Mouse (Mus musculus) embryo, embryonic 9.5 days (tissue): ENCODE measurements around the gene Itpk1.

Source experiments
- DNase-seq: peaks from one replicate; pipeline ENCODE4 v3.0.0-alpha.2; 2017; ENCODE audit errors: extremely low spot score

Gene Itpk1

DNA sequence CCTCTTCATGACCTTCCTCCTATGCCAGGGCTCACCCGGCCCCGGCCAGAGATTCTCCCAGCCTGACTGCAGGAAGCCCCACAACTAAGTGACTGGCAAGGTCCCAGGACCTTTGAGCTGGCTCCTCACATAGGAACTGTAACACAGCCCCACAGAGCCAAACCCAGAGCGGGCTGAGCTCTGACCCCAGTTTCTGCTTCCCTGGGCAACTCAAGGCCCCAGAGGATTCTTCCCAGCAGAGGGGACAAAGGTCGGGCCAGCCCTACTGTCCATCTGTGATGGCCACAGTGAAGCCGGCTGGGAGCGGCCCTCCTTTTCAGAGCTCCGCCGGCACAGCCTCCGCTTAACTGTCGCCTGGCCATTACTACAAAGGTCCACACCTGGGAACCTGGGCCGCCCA, 13.6 kb downstream of the Itpk1 start:
- no peak for DNase-seq

DNA sequence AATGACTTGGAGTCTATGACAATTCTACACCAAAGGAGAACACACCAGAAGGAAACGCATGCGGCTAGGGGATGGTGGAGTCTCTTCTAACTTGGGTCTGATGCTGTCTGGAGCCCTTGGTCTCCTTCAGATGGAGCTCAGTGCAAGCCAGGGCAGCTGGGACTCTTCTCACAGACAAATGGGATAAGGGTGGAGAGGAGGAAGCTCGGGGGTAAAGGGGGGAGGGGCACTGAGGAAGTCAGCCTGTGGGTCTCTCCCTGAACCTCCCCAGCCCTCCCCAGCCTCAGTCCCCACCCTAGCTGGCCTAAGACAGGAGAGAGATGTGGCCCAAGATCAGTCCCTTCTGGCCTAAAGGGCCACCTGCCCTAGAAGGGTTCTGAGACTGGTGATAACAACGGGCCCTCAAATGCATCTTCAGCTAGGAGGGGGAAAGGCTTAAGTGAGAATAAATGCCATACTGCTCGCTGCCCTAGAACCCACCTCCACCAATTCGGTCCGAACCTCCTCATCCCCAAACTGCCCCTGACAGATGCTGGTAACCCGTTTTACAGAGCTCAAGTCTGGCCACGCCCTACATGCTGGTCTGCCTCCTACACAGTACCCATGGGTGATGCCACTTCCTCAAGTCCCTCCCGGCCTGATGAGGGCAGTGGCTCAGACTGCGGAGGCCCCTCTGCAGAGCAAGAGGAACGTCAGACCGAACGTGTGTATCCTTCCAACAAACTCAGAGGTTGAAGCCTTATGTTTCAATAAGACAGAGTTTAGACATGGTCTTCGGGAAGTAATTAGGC, 14.8 kb downstream of the Itpk1 start:
- no peak for DNase-seq

DNA sequence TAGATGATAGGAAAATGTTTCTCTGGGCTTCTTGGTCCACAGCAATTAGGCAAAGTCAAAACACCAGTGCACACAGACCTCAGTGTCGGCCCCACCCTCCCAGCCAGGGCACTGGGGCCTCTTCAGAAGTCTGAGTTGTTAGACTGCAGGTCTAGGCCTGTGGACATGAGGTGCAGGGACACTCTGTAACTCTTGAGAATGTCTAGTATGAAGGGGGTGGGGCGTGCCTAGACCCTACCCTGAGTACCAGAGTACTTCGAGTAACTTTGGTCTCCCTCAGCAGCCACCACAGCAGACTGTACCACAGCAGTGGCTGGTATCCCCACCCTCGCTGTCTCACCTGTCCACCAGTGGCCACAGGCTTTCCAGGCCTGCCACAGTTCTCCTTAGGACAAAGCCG, 18.4 kb downstream of the Itpk1 start:
- DNase-seq: no peak

DNA sequence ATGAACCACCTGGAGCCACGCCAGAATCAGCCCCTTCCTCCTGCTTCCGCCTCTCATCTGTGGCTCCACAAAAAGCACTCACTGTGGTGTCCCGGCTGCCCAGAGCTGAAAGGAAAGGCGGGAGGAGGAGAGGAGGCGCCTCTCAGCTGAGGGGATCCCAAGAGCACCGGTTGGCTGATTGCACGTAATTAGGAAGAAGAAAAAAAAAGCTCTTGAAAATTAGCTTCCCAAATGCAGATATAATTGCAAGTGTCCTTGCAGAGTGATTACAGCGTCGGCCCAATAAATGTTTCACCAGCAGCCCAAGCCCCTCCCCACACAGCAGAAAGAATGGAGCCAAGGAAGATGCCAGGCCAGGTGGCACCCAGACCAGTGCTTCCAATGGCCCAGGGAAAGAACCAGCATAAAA, 19.2 kb downstream of the Itpk1 start:
- no peak for DNase-seq

DNA sequence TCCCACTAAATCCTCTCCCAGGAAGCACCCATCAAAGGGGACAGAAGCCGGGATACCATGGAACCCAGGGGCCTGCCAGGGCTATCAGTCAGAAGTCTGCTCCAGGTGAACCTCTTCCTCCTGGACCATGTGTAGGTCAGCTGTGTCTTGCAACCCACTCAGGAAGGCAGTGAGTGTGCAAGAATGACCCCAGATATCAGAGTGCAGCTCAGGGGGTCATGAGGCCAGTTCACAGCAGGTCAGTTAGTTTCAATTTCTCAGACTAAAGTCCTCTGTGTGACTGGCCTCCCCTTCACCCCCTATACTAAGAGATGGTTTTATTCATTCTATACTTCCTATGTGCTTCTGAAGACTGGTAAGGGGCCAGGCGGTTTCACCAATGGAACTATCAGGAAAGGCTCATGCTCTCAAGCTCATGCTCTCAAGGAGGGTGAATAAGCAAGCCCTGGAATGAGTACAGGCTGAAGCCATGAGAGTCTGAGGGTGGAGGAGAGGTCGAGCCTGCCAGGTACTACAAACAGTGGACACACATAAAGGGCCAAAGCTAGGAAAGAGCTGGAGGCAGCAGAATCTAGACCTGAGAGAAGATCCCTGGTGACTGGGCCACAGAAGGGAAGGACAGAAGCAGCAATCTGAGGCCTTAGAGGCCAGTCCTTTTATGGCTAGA, 19.9 kb downstream of the Itpk1 start:
- DNase-seq: no peak

DNA sequence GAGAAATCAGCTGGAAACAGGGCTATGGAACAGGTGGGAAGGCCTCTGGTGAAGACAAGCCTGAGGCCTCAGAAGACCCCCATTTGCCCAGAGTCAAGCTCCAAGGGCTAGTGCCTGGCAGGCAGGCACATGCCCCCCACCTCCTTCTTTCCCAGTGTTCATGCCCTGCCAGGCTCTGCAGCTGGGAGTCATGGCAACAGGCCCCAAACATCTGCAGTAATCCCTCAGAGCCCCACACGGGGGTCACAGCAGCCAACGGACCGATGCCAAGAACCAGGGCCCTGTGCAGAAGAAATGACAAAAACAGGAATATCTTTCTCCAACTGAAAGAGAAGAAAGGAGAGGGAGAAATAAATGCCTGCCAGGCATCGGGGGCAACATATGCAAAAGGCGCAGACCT, 20.8 kb downstream of the Itpk1 start:
- DNase-seq: no peak

DNA sequence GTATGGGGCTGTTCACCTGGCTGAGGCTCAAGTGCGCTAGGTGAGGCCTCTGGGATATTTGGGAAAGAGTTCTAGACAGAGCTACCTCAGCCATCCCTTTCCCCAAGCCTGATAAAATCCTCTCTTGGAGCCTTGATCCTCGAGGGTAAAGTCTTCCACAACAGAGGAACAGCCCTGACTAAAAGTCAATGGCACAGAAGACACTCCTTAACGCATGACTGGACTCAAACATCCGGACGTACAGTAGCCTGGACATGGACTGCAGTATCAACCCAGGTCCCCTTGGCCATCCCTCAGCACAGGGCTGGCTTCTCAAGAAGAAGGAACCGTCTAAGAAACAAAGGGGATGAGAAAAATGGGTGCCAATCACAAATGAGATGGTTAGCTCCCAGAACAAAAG, 21.3 kb downstream of the Itpk1 start:
- DNase-seq: no peak

DNA sequence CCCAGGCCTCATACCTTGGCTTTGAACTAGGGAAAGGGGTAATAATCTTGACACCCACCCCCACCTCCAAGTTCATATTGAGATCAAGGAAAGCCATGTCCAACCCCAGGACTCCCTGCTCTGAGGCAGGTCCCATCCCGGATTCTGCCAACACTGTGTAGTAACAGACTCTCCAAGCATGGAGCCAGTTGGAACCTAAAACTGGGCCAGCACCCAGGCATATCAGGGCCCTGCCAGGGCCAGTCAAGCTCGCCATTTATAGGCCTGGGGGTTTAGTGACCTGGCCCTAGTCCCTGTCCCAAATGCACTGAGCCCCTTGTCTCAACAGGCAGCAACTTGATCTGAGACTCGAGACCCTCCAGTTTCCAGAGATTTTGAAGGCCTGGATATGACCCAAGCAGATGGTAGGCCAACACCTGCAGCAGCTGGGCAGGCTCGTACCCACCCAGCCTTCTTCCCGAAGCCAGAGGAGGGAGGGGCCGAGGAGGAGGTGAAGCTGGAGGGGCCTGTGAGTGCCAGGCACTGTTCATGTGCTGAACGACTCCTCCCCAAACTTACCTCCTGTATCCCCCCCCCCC, 21.9 kb downstream of the Itpk1 start:
- no peak for DNase-seq

DNA sequence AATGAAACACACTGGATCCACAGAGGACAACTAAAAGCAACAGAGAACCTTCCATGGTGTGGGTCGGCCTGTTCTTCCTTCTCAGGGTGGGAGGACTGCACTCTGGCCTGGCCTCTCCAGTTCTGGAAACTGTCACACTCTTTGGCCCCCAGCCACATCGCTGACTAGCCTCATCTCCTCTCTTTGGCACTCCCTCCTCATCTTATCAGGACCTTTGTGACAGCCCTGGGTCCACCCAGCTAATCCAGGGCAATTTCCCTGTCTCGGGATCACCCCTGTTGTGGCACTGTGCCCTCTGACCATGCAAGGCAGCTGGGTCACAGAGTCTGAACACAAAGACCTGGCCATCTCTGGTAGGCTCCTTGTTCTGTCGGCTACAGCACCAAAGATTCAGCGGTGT, 22.6 kb downstream of the Itpk1 start:
- no peak for DNase-seq

DNA sequence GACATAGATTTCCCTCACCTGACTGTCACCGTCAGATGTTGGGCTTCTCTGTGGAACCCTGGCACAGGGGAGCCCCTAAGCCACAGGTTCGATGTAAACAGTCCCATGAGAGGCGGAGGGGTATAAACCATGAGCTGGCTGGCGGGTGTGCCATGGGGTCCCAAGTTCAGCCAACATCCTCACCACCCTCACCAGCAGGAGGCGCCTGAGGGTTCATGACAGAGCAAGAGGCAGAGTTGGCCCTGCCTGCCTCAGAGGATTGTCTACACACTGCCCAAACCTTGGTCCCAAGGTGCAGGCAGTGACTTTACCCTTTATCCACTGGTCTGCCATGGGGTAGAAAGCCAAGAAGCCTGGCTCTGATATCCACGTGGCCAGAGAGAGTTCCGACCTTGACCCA, 23.1 kb downstream of the Itpk1 start:
- DNase-seq: no peak

DNA sequence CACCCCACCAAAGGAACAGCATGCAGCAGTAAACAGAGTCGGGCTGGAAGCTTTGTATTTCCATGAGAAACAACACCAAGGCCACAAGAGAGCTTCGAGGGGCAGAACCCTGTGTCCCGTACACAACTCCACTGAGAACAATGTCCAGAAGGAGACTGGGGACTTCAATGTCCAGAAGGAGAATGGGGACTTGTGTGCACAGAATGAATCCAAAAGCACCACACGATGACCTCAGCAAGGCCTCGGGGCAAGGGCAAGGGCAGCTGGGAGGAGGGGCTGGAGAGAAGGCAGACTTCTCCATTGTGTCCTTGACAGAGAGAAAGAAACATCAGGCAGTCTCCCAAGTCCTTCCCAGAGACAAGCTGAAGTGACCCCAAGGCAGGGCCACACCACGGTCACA, 25.9 kb downstream of the Itpk1 start:
- no peak for DNase-seq

DNA sequence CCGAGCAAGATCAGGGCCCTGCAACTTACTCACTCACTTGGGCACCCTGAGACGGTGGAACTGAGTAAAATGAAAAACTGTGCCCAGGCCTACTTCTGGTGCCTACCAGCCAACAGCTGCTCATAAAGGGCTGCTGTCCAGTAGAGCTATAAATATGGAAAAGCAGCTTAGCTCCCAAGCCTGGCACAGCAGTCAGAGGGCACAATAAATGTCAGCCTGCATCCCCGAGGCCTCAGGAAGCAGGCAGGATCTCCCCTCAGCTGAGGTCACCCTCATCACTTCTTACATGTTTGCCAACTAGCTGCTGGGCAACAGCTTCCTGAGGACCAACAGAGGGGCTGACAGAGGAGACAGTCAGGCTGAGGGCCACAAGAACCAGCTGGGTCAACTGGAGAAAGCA, 27.6 kb downstream of the Itpk1 start:
- DNase-seq: no peak

DNA sequence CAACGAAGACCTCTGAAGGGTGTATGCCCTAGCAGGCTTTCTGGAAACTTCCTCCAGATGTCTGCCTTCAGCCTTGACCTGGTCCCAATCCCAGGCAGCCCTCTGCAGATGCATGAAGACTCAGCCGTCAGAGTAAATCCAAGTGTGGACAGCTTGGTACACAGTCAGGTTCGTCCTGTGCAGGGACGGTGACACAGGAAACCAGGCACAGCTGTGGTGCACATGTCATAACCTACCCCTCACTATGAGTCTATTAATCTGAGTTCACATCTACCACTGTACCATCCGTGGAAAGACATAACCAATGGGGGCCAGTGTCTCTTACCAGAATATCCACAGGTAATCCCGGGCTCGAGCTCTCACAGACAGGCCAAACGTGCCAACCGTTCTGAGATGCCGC, 30.2 kb downstream of the Itpk1 start:
- DNase-seq: no peak

DNA sequence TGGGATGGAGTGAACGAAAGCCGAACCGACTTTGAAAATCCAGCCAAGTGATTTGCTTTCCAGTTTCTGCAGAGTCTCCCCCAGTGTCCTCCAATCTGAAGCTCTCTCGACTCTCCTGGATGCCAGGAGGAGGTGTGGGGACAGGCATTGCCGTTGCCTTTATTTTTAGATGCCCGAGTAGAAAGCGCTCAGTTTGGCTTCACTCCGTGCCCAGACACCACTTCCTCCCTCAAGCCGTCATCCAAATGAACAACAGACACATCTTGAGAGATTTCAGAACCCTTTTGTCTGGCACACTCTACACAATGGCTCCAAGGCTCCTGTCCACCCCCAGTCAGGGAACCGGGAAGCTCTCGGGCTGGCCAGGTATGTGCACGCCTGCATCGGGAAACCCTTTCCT, 30.6 kb downstream of the Itpk1 start:
- no peak for DNase-seq

DNA sequence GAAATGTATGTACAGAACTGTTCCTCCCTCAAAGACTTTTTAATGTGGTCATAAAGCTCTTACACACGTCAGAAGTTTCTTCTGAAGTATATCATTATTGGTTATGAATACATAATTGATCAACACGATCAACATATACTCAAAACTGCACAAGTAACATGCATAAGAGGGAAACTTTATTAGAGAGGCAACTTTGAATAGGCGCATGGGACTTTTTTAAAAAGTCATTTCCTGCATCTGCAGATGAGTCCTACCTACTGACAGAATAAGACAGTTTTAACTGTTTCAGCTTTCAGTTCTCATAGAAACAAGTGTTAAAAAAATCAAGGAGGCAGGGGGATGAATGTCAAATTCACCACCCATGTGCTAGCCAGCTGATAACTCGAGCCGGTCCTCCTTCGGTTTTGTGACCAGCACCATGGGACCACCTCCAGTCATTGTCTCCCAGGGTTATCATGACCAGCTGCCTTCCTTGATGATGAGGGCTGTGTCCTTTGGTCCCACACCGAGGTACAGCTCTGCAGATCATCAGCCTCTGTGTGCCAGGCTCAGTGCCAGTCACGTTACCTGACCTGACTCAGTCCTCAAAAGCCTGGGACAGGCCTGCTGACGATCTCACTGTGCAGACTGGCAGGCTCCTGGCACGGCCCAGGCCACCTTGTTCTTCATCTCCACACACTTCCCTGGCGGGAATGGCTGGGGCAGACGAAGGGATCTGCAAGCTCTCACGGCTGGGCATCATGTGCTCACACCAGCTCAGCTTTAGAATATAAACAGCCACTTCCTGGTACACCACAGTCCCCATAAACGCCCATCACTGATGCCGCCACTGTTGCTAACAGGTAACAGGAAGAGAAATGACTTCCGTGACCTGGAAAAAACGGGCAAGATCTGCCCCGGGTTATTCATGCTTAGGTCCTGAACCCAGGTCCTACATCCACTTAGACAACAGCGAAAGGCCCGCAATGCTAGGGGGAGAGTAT, 31.6 kb downstream of the Itpk1 start:
- DNase-seq: no peak

DNA sequence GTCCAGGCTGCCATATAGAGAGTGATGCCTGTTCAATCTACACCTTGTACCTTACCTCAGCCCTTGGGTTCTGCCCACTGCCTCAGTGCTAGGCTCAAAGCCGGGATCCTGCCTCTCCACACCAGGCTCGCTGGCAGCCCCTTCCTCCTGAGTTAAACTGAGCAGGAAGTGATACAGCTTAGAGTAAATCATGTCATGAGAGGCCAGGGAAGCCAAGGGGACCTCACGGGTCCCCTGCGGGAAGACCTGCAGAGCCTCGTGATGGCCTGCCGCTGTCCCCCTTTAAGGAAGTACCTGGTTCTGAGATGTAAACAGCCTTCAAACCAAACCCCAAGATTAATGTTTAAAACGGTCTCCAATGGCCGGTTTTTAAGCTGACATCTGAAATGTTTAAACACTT, 32.6 kb downstream of the Itpk1 start:
- DNase-seq: no peak

DNA sequence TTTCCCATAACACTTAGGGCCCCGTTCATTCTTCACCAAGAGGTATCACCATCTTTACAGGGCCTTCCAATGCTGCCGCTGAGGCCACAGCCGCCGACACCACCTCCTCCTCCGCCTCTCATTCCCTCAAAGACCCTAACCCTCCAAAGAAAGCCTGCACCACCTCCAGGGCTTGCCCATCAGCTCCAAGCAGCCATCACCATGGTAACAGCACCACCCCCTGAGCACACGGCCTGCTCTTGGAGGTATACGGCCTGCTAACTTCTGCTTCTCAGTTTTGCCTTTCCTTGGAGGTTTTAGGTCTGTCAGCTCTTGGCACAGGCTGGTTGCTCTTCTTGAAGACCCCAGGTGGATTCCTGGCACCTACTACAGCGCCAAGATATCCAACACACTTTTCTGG, 33.9 kb downstream of the Itpk1 start:
- no peak for DNase-seq

DNA sequence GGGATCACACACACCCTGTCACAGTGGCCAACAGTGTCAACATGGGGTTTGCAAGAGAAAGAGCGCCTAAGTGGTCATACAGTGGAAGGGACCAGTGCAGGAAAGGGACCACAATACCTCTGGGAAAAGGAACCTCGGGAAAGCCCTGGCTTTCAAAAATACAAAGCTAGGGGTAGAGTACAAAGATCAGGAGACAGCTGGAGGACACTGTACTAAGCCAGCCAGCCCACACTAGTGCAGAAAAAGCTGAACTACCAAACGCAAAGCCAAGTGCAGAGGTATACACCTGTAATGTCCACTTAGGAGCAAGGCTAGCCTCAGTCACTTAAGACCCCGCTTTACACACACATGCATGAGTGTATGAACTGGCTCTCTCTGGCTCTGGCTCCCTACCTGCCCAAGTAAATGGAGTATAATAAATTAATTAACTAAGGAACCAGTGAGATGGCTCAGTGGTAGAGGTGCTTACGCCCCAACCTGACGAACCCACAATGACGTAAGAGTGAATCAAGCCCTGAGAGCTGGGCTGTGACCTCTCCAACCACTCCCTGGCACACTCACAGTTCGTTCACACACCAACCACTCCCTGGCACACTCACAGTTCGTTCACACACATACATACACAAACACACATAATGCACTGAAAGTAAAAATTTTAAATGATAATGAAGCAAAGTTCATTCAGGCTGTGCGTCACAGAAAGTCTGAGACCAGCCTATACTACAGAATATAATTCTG, 39.1 kb downstream of the Itpk1 start:
- no peak for DNase-seq

DNA sequence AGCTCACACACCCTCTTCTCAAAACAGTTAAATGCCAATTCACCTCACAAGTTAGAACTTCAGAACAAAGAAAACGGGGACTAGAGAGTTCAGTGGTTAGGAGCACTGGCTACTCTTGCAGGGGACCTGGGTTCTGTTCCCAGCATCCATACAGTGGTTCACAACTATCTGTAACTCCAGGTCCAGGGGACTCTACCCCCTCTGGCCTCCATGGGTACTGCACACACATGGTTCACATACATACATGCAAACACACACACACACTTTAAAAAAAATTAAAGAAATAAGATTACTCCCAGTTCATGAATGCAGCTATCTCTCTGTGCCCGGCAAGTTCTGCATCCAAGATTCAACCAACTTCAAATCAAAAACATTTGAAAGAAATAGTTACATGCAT, 40.7 kb downstream of the Itpk1 start:
- no peak for DNase-seq

DNA sequence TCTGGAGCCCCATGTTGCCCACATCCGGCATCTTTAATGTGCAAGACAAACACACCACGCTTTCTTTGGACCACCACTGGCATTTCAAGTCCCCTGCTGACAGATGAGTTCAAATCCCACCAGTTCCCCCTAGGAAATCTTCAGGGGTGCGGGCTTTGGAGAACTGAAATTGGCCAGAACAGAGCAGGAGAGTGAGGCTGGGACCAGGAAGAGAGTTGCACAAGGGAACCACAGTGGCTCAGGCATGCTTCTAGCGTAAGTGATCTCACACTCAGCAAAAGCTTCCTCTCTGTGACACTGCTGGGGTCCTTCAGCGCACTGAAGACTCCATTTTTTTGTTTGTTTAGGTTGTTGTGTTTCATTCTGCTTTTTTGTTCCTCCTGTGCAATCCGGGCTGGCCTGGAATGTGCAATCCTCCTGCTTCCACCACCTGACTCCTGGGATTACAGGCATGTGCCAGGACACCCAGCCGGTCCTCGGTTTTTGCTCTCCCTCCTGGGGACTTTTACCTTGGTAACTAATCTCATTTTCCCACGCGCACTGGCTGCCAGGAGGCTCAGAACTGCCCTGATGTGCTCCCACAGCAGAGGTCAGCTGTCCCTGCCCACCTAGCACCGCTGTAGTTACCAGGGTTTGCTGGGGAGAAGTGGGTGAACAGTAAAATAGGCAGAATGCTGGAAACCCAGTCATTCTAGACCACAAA, 41.2 kb downstream of the Itpk1 start:
- DNase-seq: no peak

DNA sequence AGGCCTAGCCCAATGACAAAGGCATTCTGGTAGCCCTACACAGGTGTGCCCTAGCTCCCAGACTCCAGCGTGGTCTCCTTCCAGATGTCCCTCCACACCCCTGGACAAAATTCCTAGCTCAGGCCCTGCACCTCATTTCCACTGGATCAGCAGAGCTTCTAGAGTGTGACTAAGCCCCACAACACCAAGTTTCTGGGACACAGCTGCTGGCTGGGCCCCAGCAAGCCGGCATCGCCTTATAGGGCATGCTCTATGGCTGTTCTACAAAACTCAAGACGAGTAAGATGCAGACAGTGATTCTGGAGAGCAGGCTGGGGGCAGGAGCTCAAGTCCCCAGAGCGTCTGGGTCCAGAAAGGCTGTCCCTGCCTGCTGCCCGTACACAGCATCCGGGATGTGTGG, 43.0 kb downstream of the Itpk1 start:
- no peak for DNase-seq
